8 mouse cellular contexts compared by ENCODE assay signal in the genomic region with DNA sequence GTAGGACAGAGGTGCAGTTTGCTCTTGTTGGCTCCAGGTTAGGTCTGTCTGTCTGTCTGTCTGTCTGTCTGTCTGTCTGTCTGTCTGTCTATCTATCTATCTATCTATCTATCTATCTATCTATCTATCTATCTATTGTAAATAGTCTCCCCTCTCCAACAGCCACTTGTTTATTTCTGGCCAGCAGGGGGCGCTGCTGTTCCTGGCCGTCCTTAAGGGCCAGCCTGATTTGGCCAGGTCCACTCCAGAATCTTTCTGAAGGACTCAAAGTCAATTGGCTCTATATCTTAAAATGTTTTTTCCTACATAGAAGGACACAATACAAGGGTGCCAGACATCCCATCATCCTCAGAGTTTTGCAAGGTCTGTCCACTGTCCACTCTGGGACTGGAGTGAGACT. TPM values are rescaled to one million over a fixed set of nuclear protein-coding genes. Genes with fewer than 3 reads are reported as not detected.
DNase-seq lines count a peak whose midpoint lies in the region; ATAC-seq lines count a peak whose summit lies in the region.
"Had no signal": no experiment of that assay in that cellular context is flagged by ENCODE, and none has a peak within 500 bp of the region (broad histone marks: within the 10 kb centered on the region; RNA-seq: fewer than 3 reads in every experiment).

No protein-coding gene starts in this region.

- no peak overlapping the region for H3K4me3 ChIP-seq in midbrain, embryonic 10.5 days
- no peak overlapping the region for H3K4me3 ChIP-seq in midbrain, embryonic 16.5 days (ENCODE audit: low read depth, low read length)
- H3K4me3 ChIP-seq in heart, embryonic 10.5 days, result no peak overlapping the region
- H3K4me3 ChIP-seq in lung, embryonic 16.5 days (ENCODE audit: low read length), result no peak overlapping the region
- H3K4me3 ChIP-seq: megakaryocyte, embryonic 14.5 days had no signal

- H3K4me1 ChIP-seq in midbrain, embryonic 10.5 days, result peaks cover 40% of the 10 kb centered on the region
- peaks cover 8% of the 10 kb centered on the region for H3K4me1 ChIP-seq in midbrain, embryonic 16.5 days (ENCODE audit: control insufficient read depth, insufficient read depth, low read length)
- H3K4me1 ChIP-seq in heart, embryonic 10.5 days, result peaks cover 13% of the 10 kb centered on the region
- no peaks in the 10 kb centered on the region for H3K4me1 ChIP-seq in lung, embryonic 16.5 days (replicated peaks; ENCODE audit: control insufficient read depth, insufficient read depth, low read length)

- peak; percentile 70 for DNase-seq in midbrain, embryonic 10.5 days (ENCODE audit: low spot score)
- DNase-seq in T-cell, adult 2 months (ENCODE audit: low spot score), result peak; percentile 7
- peak; percentile 57 for DNase-seq in cerebellum, adult 8-10 months
- no peak for DNase-seq in heart, embryonic 10.5 days (ENCODE audit: low spot score)
- peak; percentile 52 to 81 for DNase-seq in spleen, postnatal 10 days (ENCODE audit: low spot score in 2 of 2)

- no peak overlapping the region for H3K9ac ChIP-seq in midbrain, embryonic 16.5 days (ENCODE audit: low read depth, low read length)
- no peak overlapping the region for H3K9ac ChIP-seq in lung, embryonic 16.5 days (ENCODE audit: low read length)

- H3K27me3 ChIP-seq in midbrain, embryonic 10.5 days (ENCODE audit: low read depth, poor library complexity, severe bottlenecking), result no peaks in the 10 kb centered on the region
- H3K27me3 ChIP-seq in midbrain, embryonic 16.5 days (ENCODE audit: control insufficient read depth, insufficient read depth, low read depth, low read length), result no peaks in the 10 kb centered on the region
- no peaks in the 10 kb centered on the region; the same call in 1 of the 2 replicates for H3K27me3 ChIP-seq in heart, embryonic 10.5 days (ENCODE audit: insufficient read depth, poor library complexity, severe bottlenecking)
- no peaks in the 10 kb centered on the region for H3K27me3 ChIP-seq in lung, embryonic 16.5 days (ENCODE audit: control insufficient read depth, insufficient read depth, low read depth, low read length)

- H3K4me2 ChIP-seq in midbrain, embryonic 16.5 days (ENCODE audit: low read length), result no peak overlapping the region
- no peak overlapping the region for H3K4me2 ChIP-seq in lung, embryonic 16.5 days (ENCODE audit: low read depth, low read length)

- H3K9me3 ChIP-seq in midbrain, embryonic 10.5 days (replicated peaks), result no peaks in the 10 kb centered on the region
- no peaks in the 10 kb centered on the region for H3K9me3 ChIP-seq in midbrain, embryonic 16.5 days (replicated peaks; ENCODE audit: control insufficient read depth, low read length, poor library complexity, severe bottlenecking)
- H3K9me3 ChIP-seq in heart, embryonic 10.5 days, result no peaks in the 10 kb centered on the region
- no peaks in the 10 kb centered on the region for H3K9me3 ChIP-seq in lung, embryonic 16.5 days (ENCODE audit: control insufficient read depth, low read length)

- ATAC-seq in midbrain, embryonic 16.5 days, result no peak
- ATAC-seq in lung, embryonic 16.5 days (ENCODE audit: low read depth), result peak; percentile 35; the same call in 1 of the 2 replicates

- no peaks in the 10 kb centered on the region for H3K36me3 ChIP-seq in midbrain, embryonic 10.5 days
- no peaks in the 10 kb centered on the region for H3K36me3 ChIP-seq in midbrain, embryonic 16.5 days (ENCODE audit: control insufficient read depth, insufficient read depth, low read length)
- no peaks in the 10 kb centered on the region for H3K36me3 ChIP-seq in heart, embryonic 10.5 days
- H3K36me3 ChIP-seq in lung, embryonic 16.5 days (ENCODE audit: control insufficient read depth, insufficient read depth, low read length), result no peaks in the 10 kb centered on the region

- 6% methylated on average over 2 of the region's 2 CpGs for WGBS in midbrain, embryonic 10.5 days
- WGBS in midbrain, embryonic 16.5 days, result 6% methylated on average over 2 of the region's 2 CpGs
- 4% methylated on average over 2 of the region's 2 CpGs for WGBS in heart, embryonic 10.5 days
- 2% methylated on average over 2 of the region's 2 CpGs for WGBS in lung, embryonic 16.5 days

- no peak overlapping the region for H3K27ac ChIP-seq in midbrain, embryonic 10.5 days (replicated peaks)
- H3K27ac ChIP-seq in midbrain, embryonic 16.5 days (ENCODE audit: low read length), result no peak overlapping the region
- H3K27ac ChIP-seq in heart, embryonic 10.5 days, result peak overlapping the region; percentile 36
- H3K27ac ChIP-seq in lung, embryonic 16.5 days (ENCODE audit: low read length), result no peak overlapping the region

RNA-seq across cellular contexts. Expression of gene Kcne1, which starts 25.8 kb away (rescaled TPM):
- 0.41 and 0.55 TPM in 2 replicates for polyA plus RNA-seq in midbrain, embryonic 10.5 days (2016; fragmentation: Nextera tagmentation; extraction: Ambion mirVana)
- not detected in 2 replicates for polyA plus RNA-seq in midbrain, embryonic 16.5 days (2015; fragmentation: Nextera tagmentation; extraction: Ambion mirVana)
- 21.3 and 54.9 TPM in 2 replicates for polyA plus RNA-seq in heart, embryonic 10.5 days (2016; fragmentation: Nextera tagmentation; extraction: Ambion mirVana)
- 0.63 and 1.0 TPM in 2 replicates for polyA plus RNA-seq in lung, embryonic 16.5 days (2015; fragmentation: Nextera tagmentation; extraction: Ambion mirVana)

Comparison
In these comparisons a context has a peak if more than half of its experiments do, and no peak if none do; other contexts are left out.
1. RNA of gene Kcne1, which starts 25.8 kb away (polyA plus RNA-seq): 21.3 to 54.9 TPM in heart, embryonic 10.5 days; 0.63 to 1.0 TPM in lung, embryonic 16.5 days, 0.41 to 0.55 TPM in midbrain, embryonic 10.5 days and not detected in midbrain, embryonic 16.5 days; every median in the first group is over 10 times any median in the second.